Mouse (Mus musculus) left cerebral cortex, adult 18-20 months (tissue): ENCODE measurements around the gene Polr3h. TPM values are rescaled to one million over a fixed set of nuclear protein-coding genes. Genes with fewer than 3 reads are reported as not detected.

Experiments used
- DNase-seq, 2 experiments: peaks; one replicate each; pipeline ENCODE4 v3.0.0; 2021 to 2022; ENCODE audit warnings: low spot score in 2 of 2, mixed read lengths in 1 of 2
- total RNA-seq, 2 experiments: library from RNA; stranded (reverse); gene quantifications; 2 replicates each; pipeline ENCODE4 v1.2.3; 2021

Polr3h gene
- total RNA-seq, 2 experiments from 2014 or later, result 50.9 to 52.1 TPM

- no peak for DNase-seq
Measured at GRCm38 (mm10) chr15:81950716-81951115, 24.7 kb upstream of the Polr3h start.

GRCm38 (mm10) chr15:81949476-81950131, 23.6 kb upstream of the Polr3h start:
- DNase-seq, result no peak

GRCm38 (mm10) chr15:81949076-81949475, 23.0 kb upstream of the Polr3h start:
- DNase-seq, result no peak

GRCm38 (mm10) chr15:81943176-81943749, 17.2 kb upstream of the Polr3h start:
- DNase-seq, result no peak

GRCm38 (mm10) chr15:81941010-81941409, 15.0 kb upstream of the Polr3h start:
- DNase-seq, result no peak

- no peak for DNase-seq
Measured at GRCm38 (mm10) chr15:81940219-81940618, 14.2 kb upstream of the Polr3h start.

- DNase-seq, result no peak
Measured at GRCm38 (mm10) chr15:81939774-81940173, 13.7 kb upstream of the Polr3h start.

- no peak for DNase-seq
Measured at GRCm38 (mm10) chr15:81939157-81939715, 13.2 kb upstream of the Polr3h start.

GRCm38 (mm10) chr15:81938246-81938645, 12.2 kb upstream of the Polr3h start:
- DNase-seq, result peak; percentile 53 to 63

- DNase-seq, result peak; percentile 77 to 81
Measured at GRCm38 (mm10) chr15:81937098-81937972, 11.3 kb upstream of the Polr3h start.

GRCm38 (mm10) chr15:81936679-81937078, 10.6 kb upstream of the Polr3h start, which contains the start of gene Csdc2:
Gene Csdc2 (plus strand): TSS chr15:81936759.
- peak; percentile 60 to 72 for DNase-seq

- DNase-seq, result no peak
Measured at GRCm38 (mm10) chr15:81935869-81936637, 10.0 kb upstream of the Polr3h start.

GRCm38 (mm10) chr15:81933986-81934385, 7.9 kb upstream of the Polr3h start:
- no peak for DNase-seq

- DNase-seq, result peak; percentile 73 to 85
Measured at GRCm38 (mm10) chr15:81932951-81933470, 7.0 kb upstream of the Polr3h start.

GRCm38 (mm10) chr15:81928277-81928676, 2.2 kb upstream of the Polr3h start:
- DNase-seq, result no peak

- DNase-seq, result no peak
Measured at GRCm38 (mm10) chr15:81927741-81928140, 1.7 kb upstream of the Polr3h start.

GRCm38 (mm10) chr15:81926446-81926822, 394 bp upstream of the Polr3h start:
- no peak for DNase-seq

GRCm38 (mm10) chr15:81924933-81925332, 1.1 kb downstream of the Polr3h start:
- no peak for DNase-seq

GRCm38 (mm10) chr15:81921255-81921654, 4.8 kb downstream of the Polr3h start:
- no peak for DNase-seq

- no peak for DNase-seq
Measured at GRCm38 (mm10) chr15:81920546-81921217, 5.4 kb downstream of the Polr3h start.
